Mouse (Mus musculus): ENCODE data around the gene Col6a1.

GRCm38 (mm10) chr10:76733677-76734068 is 7.7 kb upstream of the Col6a1 start:
- TF ChIP-seq POLR2A (IDR thresholded peaks at IDR 0.05; ENCODE audit: control insufficient read depth, low read depth, low read length) (no peak), CTCF (IDR thresholded peaks at IDR 0.05; ENCODE audit: control insufficient read depth, insufficient read depth, insufficient replicate concordance, low read depth, low read length) (no peak)
